Mouse (Mus musculus) embryonic facial prominence, embryonic 10.5 days (tissue): ENCODE results near the gene Uts2. TPM values are rescaled to one million over a fixed set of nuclear protein-coding genes. Genes with fewer than 3 reads are reported as not detected.

ENCODE experiments used
- DNase-seq: peaks from one replicate; pipeline ENCODE4 v3.0.0-alpha.2; 2017; ENCODE audit warnings: low spot score
- H3K27ac ChIP-seq: fragments of 300-500 bp; sonication (generic); replicated peaks from 2 replicates; pipeline ENCODE4 v1.5.1; 2016; ENCODE audit warnings: mild to moderate bottlenecking
- H3K27me3 ChIP-seq: fragments of 300-500 bp; sonication (generic); replicated peaks from 2 replicates; pipeline ENCODE4 v1.6.1; 2016; ENCODE audit warnings: low read depth, mild to moderate bottlenecking; ENCODE audit not compliant: poor library complexity, severe bottlenecking
- H3K36me3 ChIP-seq: fragments of 300-500 bp; sonication (generic); replicated peaks from 2 replicates; pipeline ENCODE4 v1.6.1; 2016; ENCODE audit warnings: mild to moderate bottlenecking, moderate library complexity
- H3K4me1 ChIP-seq: fragments of 300-500 bp; sonication (generic); 2 replicates; pipeline ENCODE4 v1.6.1; 2016
- H3K4me3 ChIP-seq: fragments of 300-500 bp; sonication (generic); 2 replicates; pipeline ENCODE4 v1.5.1; 2016; ENCODE audit warnings: mild to moderate bottlenecking, moderate library complexity
- H3K9me3 ChIP-seq: fragments of 300-500 bp; sonication (generic); 2 replicates; pipeline ENCODE4 v1.6.1; 2016; ENCODE audit warnings: mild to moderate bottlenecking
- WGBS: fragments of 180-500 bp; shearing (Covaris S2); methylation state at CpG from one replicate; pipeline ENCODE4 v1.1.7; 2016; 5-methylcytosine and 5-hydroxymethylcytosine counted together
- polyA plus RNA-seq: library from polyadenylated mRNA; unstranded; fragments of >200 nt; fragmentation: Nextera tagmentation; extraction: Ambion mirVana; gene quantifications from 2 replicates; pipeline ENCODE4 v1.2.1, GENCODE M21; 2016

Gene Uts2
- polyA plus RNA-seq: not detected in 2 replicates

GRCm38 (mm10) chr4:150996797-150997196 is at the start of gene Uts2:
TSS of gene Uts2 (plus strand) at chr4:150997097.
- Histone ChIP-seq H3K4me1 (no peaks in the 10 kb centered on the region), H3K4me3 (no peak within 1 kb of the TSS), H3K27me3 (no peaks in the 10 kb centered on the region), H3K9me3 (no peaks in the 10 kb centered on the region), H3K27ac (no peak within 1 kb of the TSS), H3K36me3 (no peaks in the 10 kb centered on the region)
- WGBS: 91% methylated on average over 7 of the region's 7 CpGs
- DNase-seq: no peak

GRCm38 (mm10) chr4:150950972-150951371 is 45.9 kb upstream of the Uts2 start:
- Histone ChIP-seq H3K27me3 (no peaks in the 10 kb centered on the region), H3K9me3 (no peaks in the 10 kb centered on the region), H3K27ac (no peak overlapping the region), H3K4me1 (no peaks in the 10 kb centered on the region), H3K36me3 (no peaks in the 10 kb centered on the region), H3K4me3 (no peak overlapping the region)
- WGBS: 87% methylated on average over 10 of the region's 10 CpGs
- DNase-seq: no peak

- Histone ChIP-seq H3K4me3 (no peak overlapping the region), H3K27me3 (no peaks in the 10 kb centered on the region), H3K4me1 (no peaks in the 10 kb centered on the region), H3K27ac (no peak overlapping the region), H3K36me3 (no peaks in the 10 kb centered on the region), H3K9me3 (no peaks in the 10 kb centered on the region)
- WGBS: 86% methylated on average over 13 of the region's 13 CpGs
- DNase-seq: no peak
Observed at GRCm38 (mm10) chr4:150956369-150957105, 40.4 kb upstream of the Uts2 start.

- Histone ChIP-seq H3K36me3 (no peaks in the 10 kb centered on the region), H3K4me1 (no peaks in the 10 kb centered on the region), H3K27ac (no peak overlapping the region), H3K27me3 (no peaks in the 10 kb centered on the region), H3K4me3 (no peak overlapping the region), H3K9me3 (no peaks in the 10 kb centered on the region)
- no peak for DNase-seq
- 77% methylated on average over 1 of the region's 1 CpGs for WGBS
Observed at GRCm38 (mm10) chr4:150957106-150957458, 39.8 kb upstream of the Uts2 start.

GRCm38 (mm10) chr4:150958536-150958935 is 38.4 kb upstream of the Uts2 start:
- Histone ChIP-seq H3K4me3 (no peak overlapping the region), H3K9me3 (no peaks in the 10 kb centered on the region), H3K36me3 (no peaks in the 10 kb centered on the region), H3K4me1 (no peaks in the 10 kb centered on the region), H3K27ac (no peak overlapping the region), H3K27me3 (0 out of 2 replicates have a peak, but pooled peaks cover under 1% of the 10 kb centered on the region)
- no peak for DNase-seq
- 80% methylated on average over 7 of the region's 7 CpGs for WGBS

- WGBS: 76% methylated on average over 6 of the region's 6 CpGs
- no peaks in the 10 kb centered on the region for H3K36me3 ChIP-seq
- H3K27ac ChIP-seq: no peak overlapping the region
- no peaks in the 10 kb centered on the region for H3K9me3 ChIP-seq
- 0 out of 2 replicates have a peak, but pooled peaks cover 5% of the 10 kb centered on the region for H3K27me3 ChIP-seq
- no peak for DNase-seq
- H3K4me3 ChIP-seq: no peak overlapping the region
- peaks cover 4% of the 10 kb centered on the region; the same call in 1 of the 2 replicates for H3K4me1 ChIP-seq
Observed at GRCm38 (mm10) chr4:150962231-150962630, 34.7 kb upstream of the Uts2 start.

- Histone ChIP-seq H3K9me3 (no peaks in the 10 kb centered on the region), H3K36me3 (no peaks in the 10 kb centered on the region), H3K27ac (no peak overlapping the region), H3K27me3 (0 out of 2 replicates have a peak, but pooled peaks cover 5% of the 10 kb centered on the region), H3K4me3 (no peak overlapping the region), H3K4me1 (peaks cover 4% of the 10 kb centered on the region; the same call in 1 of the 2 replicates)
- 73% methylated on average over 2 of the region's 2 CpGs for WGBS
- no peak for DNase-seq
Observed at GRCm38 (mm10) chr4:150963711-150964110, 33.2 kb upstream of the Uts2 start.

GRCm38 (mm10) chr4:150964635-150965554 is 32.0 kb upstream of the Uts2 start:
- no peaks in the 10 kb centered on the region for H3K36me3 ChIP-seq
- no peak overlapping the region for H3K27ac ChIP-seq
- 0 out of 2 replicates have a peak, but pooled peaks cover 5% of the 10 kb centered on the region for H3K27me3 ChIP-seq
- peak overlapping the region; percentile 39 for H3K4me3 ChIP-seq
- peaks cover 4% of the 10 kb centered on the region; the same call in 1 of the 2 replicates for H3K4me1 ChIP-seq
- peak; percentile 84 for DNase-seq
- WGBS: 14% methylated on average over 25 of the region's 25 CpGs
- no peaks in the 10 kb centered on the region for H3K9me3 ChIP-seq

GRCm38 (mm10) chr4:150965555-150965951 is 31.3 kb upstream of the Uts2 start:
- no peak overlapping the region for H3K27ac ChIP-seq
- H3K9me3 ChIP-seq: no peaks in the 10 kb centered on the region
- H3K4me3 ChIP-seq: no peak overlapping the region
- H3K36me3 ChIP-seq: no peaks in the 10 kb centered on the region
- H3K4me1 ChIP-seq: peaks cover 4% of the 10 kb centered on the region; the same call in 1 of the 2 replicates
- DNase-seq: no peak
- 72% methylated on average over 11 of the region's 11 CpGs for WGBS
- H3K27me3 ChIP-seq: 0 out of 2 replicates have a peak, but pooled peaks cover 5% of the 10 kb centered on the region

- peak; percentile 64 for DNase-seq
- Histone ChIP-seq H3K27ac (no peak overlapping the region), H3K27me3 (0 out of 2 replicates have a peak, but pooled peaks cover 5% of the 10 kb centered on the region), H3K9me3 (no peaks in the 10 kb centered on the region), H3K4me3 (no peak overlapping the region), H3K36me3 (no peaks in the 10 kb centered on the region), H3K4me1 (peaks cover 4% of the 10 kb centered on the region; the same call in 1 of the 2 replicates)
- WGBS: 18% methylated on average over 7 of the region's 7 CpGs
Observed at GRCm38 (mm10) chr4:150966556-150966955, 30.3 kb upstream of the Uts2 start.

- H3K4me1 ChIP-seq: peaks cover 4% of the 10 kb centered on the region; the same call in 1 of the 2 replicates
- H3K4me3 ChIP-seq: no peak overlapping the region
- 88% methylated on average over 8 of the region's 8 CpGs for WGBS
- H3K36me3 ChIP-seq: no peaks in the 10 kb centered on the region
- H3K27me3 ChIP-seq: 0 out of 2 replicates have a peak, but pooled peaks cover under 1% of the 10 kb centered on the region
- DNase-seq: no peak
- no peak overlapping the region for H3K27ac ChIP-seq
- H3K9me3 ChIP-seq: no peaks in the 10 kb centered on the region
Observed at GRCm38 (mm10) chr4:150968956-150969355, 27.9 kb upstream of the Uts2 start.

- Histone ChIP-seq H3K4me3 (no peak overlapping the region), H3K36me3 (no peaks in the 10 kb centered on the region), H3K27me3 (no peaks in the 10 kb centered on the region), H3K27ac (no peak overlapping the region), H3K4me1 (no peaks in the 10 kb centered on the region), H3K9me3 (no peaks in the 10 kb centered on the region)
- no peak for DNase-seq
- WGBS: 84% methylated on average over 8 of the region's 8 CpGs
Observed at GRCm38 (mm10) chr4:150973264-150973663, 23.6 kb upstream of the Uts2 start.
